Mouse (Mus musculus): Measurements from ENCODE around the gene Slc25a4. TPM values are rescaled to one million over a fixed set of nuclear protein-coding genes. Genes with fewer than 3 reads are reported as not detected.

Slc25a4 gene
- 25.5 and 45.6 TPM in 2 replicates for polyA plus RNA-seq (2012; ENCODE audit: insufficient read depth, low replicate concordance)

GRCm38 (mm10) chr8:46210404-46211315 is at the start of gene Slc25a4:
TSS of gene Slc25a4 (minus strand) at chr8:46211284.
- Histone ChIP-seq H3K36me3 (replicated peaks; ENCODE audit: low read length) (peaks cover 38% of the 10 kb centered on the region), H3K4me1 (peaks cover 50% of the 10 kb centered on the region), H3K4me3 (replicated peaks) (peak within 1 kb of the TSS; percentile 95), H3K9me3 (no peaks in the 10 kb centered on the region), H3K27me3 (replicated peaks) (no peaks in the 10 kb centered on the region)
- TF ChIP-seq FLI1 (IDR thresholded peaks at IDR 0.05; ENCODE audit: low read length): no peak
- no peak for TF ChIP-seq GATA1 (IDR thresholded peaks at IDR 0.05; ENCODE audit: borderline replicate concordance, low read length)

- H3K36me3 ChIP-seq (replicated peaks; ENCODE audit: low read length): no peaks in the 10 kb centered on the region
- no peaks in the 10 kb centered on the region for H3K4me1 ChIP-seq
- TF ChIP-seq FLI1 (IDR thresholded peaks at IDR 0.05; ENCODE audit: low read length) (no peak), GATA1 (IDR thresholded peaks at IDR 0.05; ENCODE audit: borderline replicate concordance, low read length) (no peak)
- peaks cover 7% of the 10 kb centered on the region for H3K9me3 ChIP-seq
- no peak overlapping the region for H3K4me3 ChIP-seq (replicated peaks)
- H3K27me3 ChIP-seq (replicated peaks): no peaks in the 10 kb centered on the region
These were observed 47.0 kb upstream of the Slc25a4 start for GRCm38 (mm10) chr8:46257921-46258682.

DNA sequence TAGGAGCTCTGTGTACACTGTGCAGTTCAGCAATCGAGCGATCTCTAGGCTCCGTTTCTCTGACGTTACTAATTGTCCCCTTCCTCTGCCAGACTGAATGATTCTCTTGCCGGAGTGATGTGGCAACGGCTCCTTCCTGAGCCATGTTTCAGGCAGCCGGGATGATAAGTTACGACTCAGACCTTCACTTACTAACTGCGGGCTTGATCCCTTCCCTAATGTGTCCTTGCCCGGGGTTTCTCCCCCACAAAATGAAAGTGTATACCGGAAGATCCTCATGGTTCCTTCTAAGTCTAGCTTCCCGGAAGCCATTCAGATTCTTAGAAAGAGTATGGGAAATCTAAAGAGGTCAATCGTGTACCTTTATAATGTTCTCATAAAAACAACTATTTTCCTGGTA is 41.4 kb upstream of the Slc25a4 start:
- peak overlapping the region; percentile 67 for H3K4me3 ChIP-seq (replicated peaks)
- peaks cover 3% of the 10 kb centered on the region; the same call in 1 of the 2 replicates for H3K9me3 ChIP-seq
- no peaks in the 10 kb centered on the region for H3K4me1 ChIP-seq
- no peaks in the 10 kb centered on the region for H3K36me3 ChIP-seq (replicated peaks; ENCODE audit: low read length)
- peaks cover 20% of the 10 kb centered on the region for H3K27me3 ChIP-seq (replicated peaks)
- TF ChIP-seq FLI1 (IDR thresholded peaks at IDR 0.05; ENCODE audit: low read length): no peak
- TF ChIP-seq GATA1 (IDR thresholded peaks at IDR 0.05; ENCODE audit: borderline replicate concordance, low read length): no peak

GRCm38 (mm10) chr8:46251561-46251960 is 40.5 kb upstream of the Slc25a4 start:
- no peaks in the 10 kb centered on the region for H3K36me3 ChIP-seq (replicated peaks; ENCODE audit: low read length)
- peaks cover 3% of the 10 kb centered on the region; the same call in 1 of the 2 replicates for H3K9me3 ChIP-seq
- H3K27me3 ChIP-seq (replicated peaks): peaks cover 21% of the 10 kb centered on the region
- TF ChIP-seq FLI1 (IDR thresholded peaks at IDR 0.05; ENCODE audit: low read length) (no peak), GATA1 (IDR thresholded peaks at IDR 0.05; ENCODE audit: borderline replicate concordance, low read length) (no peak)
- no peaks in the 10 kb centered on the region for H3K4me1 ChIP-seq
- no peak overlapping the region for H3K4me3 ChIP-seq (replicated peaks)

DNA sequence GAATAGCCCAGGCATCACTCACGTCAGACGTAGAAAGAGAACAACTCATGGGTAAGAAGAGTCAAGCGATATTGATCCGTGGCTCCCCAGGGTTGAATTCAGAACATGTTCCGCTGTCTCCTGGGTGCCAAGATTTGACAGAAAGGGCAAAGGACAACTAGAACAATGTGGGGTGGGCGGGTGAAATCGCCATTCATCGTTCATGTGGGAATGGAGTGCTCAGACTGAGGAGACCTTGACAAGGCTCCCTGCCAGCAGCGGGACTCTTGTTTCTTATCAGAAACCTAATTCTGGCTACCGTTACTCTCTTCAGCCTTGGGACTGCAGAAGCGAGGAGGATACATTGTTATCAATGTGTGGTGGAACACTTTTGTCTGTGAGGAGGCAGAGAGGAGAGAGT is 35.3 kb upstream of the Slc25a4 start:
- Histone ChIP-seq H3K4me1 (peaks cover 10% of the 10 kb centered on the region), H3K4me3 (replicated peaks) (no peak overlapping the region)

GRCm38 (mm10) chr8:46242946-46243345 is 31.9 kb upstream of the Slc25a4 start:
- H3K36me3 ChIP-seq (replicated peaks; ENCODE audit: low read length): no peaks in the 10 kb centered on the region
- H3K4me1 ChIP-seq: peaks cover 16% of the 10 kb centered on the region
- H3K27me3 ChIP-seq (replicated peaks): peaks cover 15% of the 10 kb centered on the region
- no peaks in the 10 kb centered on the region for H3K9me3 ChIP-seq
- TF ChIP-seq FLI1 (IDR thresholded peaks at IDR 0.05; ENCODE audit: low read length) (no peak), GATA1 (IDR thresholded peaks at IDR 0.05; ENCODE audit: borderline replicate concordance, low read length) (no peak)
- H3K4me3 ChIP-seq (replicated peaks): no peak overlapping the region

More for the DNA sequence above, 35.3 kb upstream of the Slc25a4 start:
- Histone ChIP-seq H3K9me3 (peaks cover 3% of the 10 kb centered on the region; the same call in 1 of the 2 replicates), H3K36me3 (replicated peaks; ENCODE audit: low read length) (no peaks in the 10 kb centered on the region), H3K27me3 (replicated peaks) (peaks cover 20% of the 10 kb centered on the region)
- TF ChIP-seq FLI1 (IDR thresholded peaks at IDR 0.05; ENCODE audit: low read length) (no peak), GATA1 (IDR thresholded peaks at IDR 0.05; ENCODE audit: borderline replicate concordance, low read length) (no peak)

DNA sequence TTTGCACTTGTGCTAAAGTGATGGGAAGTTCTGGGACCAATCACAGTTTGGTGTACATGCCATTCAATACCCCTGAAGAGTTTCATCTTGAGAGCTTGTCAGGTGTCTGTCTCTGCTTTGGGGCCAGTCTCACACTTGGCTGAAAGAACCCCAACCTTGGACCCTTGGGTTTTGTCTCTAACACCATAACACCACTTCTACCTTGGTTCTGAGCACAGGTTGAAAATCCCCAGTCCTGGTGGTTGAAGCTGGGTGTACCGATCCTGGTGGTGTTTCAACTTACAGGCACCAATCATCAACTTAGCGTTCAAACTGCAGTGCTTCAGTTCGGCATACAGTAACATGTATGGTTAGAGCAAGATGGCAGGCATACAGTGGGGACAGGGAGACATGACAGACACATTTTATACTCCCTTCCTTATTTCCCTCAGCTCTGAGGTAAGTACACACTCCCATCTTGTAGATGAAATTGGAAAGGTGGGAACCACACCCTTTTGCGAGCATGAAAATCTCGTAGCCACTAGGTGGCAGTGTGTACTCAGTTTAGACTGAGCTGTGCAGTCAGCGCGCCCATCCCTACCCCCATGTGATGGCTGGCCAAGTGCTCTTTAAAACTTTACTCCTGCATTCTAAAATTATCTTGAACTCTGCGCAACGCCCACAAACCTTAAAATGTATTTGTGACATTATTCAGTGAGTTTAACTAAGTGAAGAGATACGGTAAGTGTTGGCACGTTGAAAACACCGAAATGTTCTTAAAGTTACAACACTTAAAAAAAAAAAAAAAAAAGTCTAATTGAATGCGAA is 30.7 kb upstream of the Slc25a4 start:
- Histone ChIP-seq H3K36me3 (replicated peaks; ENCODE audit: low read length) (no peaks in the 10 kb centered on the region), H3K4me1 (peaks cover 24% of the 10 kb centered on the region), H3K4me3 (replicated peaks) (peak overlapping the region; percentile 82), H3K9me3 (no peaks in the 10 kb centered on the region), H3K27me3 (replicated peaks) (peaks cover 12% of the 10 kb centered on the region)
- no peak for TF ChIP-seq GATA1 (IDR thresholded peaks at IDR 0.05; ENCODE audit: borderline replicate concordance, low read length)
- no peak for TF ChIP-seq FLI1 (IDR thresholded peaks at IDR 0.05; ENCODE audit: low read length)

DNA sequence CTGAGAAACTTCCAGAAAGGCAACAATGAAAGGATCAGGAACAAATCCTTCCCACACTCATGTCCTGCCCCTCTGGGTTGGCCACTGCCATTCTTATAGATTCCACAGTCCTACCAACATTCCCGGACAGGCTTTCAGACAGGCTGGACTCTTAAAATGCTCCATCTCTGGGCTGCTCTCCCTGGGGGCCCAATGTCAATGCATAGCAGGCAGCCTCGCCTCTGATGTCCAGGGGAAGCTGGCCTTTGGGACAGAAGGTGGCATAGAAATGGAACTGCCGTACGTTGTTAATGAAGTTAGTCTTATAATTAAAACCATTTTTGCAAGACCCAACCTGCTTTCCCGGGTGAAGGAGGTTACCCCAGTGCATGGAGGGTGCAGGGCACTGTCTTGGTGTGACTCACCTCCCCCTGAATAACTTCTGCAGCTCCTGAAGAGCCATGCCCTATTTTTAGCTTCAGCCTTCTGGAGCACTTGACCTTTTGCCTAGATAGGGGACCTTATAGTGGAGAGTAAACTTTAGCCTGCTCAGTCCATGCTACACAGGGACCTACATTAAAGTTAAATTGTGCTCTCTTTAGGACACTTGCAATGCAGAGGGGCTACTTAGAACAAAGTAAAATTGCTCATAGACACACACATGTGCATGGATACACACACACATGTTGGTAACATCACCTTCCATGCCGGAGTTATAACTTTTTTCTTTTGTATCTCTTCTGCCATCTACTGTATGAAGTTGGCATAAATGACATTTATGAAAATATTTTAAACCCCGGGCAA is 25.5 kb upstream of the Slc25a4 start:
- Histone ChIP-seq H3K4me3 (replicated peaks) (peak overlapping the region; percentile 38), H3K27me3 (replicated peaks) (peaks cover 14% of the 10 kb centered on the region), H3K36me3 (replicated peaks; ENCODE audit: low read length) (no peaks in the 10 kb centered on the region), H3K9me3 (no peaks in the 10 kb centered on the region), H3K4me1 (peaks cover 25% of the 10 kb centered on the region)
- TF ChIP-seq GATA1 (IDR thresholded peaks at IDR 0.05; ENCODE audit: borderline replicate concordance, low read length): no peak
- TF ChIP-seq FLI1 (IDR thresholded peaks at IDR 0.05; ENCODE audit: low read length): no peak
